Mouse (Mus musculus) lung, postnatal 0 days (tissue): ENCODE results near the gene Aste1.

Experiments used
- CTCF ChIP-seq: IDR thresholded peaks from 2 replicates; pipeline ENCODE4 v1.5.1; 2016; ENCODE audit warnings: antibody characterized with exemption, mild to moderate bottlenecking
- EP300 ChIP-seq: IDR thresholded peaks from 2 replicates; pipeline ENCODE4 v1.6.1; 2016; ENCODE audit warnings: antibody characterized with exemption, mild to moderate bottlenecking, control low read depth

DNA sequence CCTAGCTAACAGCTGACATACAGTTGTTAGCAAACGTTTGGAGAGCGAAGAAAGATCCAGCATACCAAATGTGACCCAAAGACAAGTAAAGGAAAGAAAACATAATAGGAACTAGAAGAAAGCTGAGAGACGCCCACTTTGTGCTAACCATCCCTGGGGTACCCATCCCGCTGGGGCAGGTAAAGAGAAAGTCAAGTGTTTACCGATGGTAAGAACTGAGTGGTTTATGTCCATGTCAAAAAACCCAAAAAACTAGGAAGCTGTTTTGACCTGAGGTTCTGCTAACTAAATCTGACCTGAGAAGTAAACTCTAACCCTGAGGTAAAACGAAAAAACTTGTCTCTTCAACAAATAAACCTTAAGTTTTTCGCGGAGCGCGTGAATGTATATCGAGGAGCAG lies 472 bp upstream of the Aste1 start:
- no peak for TF ChIP-seq CTCF
- no peak for TF ChIP-seq EP300
